Mouse (Mus musculus): ENCODE data around the gene Cacng7.
"Not testable (repeated sequence)": the region's sequence is repeated elsewhere in the genome, so short reads cannot be mapped to it uniquely, and the experiment has no call there.

Cacng7 gene

GRCm38 (mm10) chr7:3332619-3333521 lies at the start of gene Cacng7:
Gene Cacng7, plus strand, starts transcription at chr7:3332955.
- DNase-seq, result no peak

DNA sequence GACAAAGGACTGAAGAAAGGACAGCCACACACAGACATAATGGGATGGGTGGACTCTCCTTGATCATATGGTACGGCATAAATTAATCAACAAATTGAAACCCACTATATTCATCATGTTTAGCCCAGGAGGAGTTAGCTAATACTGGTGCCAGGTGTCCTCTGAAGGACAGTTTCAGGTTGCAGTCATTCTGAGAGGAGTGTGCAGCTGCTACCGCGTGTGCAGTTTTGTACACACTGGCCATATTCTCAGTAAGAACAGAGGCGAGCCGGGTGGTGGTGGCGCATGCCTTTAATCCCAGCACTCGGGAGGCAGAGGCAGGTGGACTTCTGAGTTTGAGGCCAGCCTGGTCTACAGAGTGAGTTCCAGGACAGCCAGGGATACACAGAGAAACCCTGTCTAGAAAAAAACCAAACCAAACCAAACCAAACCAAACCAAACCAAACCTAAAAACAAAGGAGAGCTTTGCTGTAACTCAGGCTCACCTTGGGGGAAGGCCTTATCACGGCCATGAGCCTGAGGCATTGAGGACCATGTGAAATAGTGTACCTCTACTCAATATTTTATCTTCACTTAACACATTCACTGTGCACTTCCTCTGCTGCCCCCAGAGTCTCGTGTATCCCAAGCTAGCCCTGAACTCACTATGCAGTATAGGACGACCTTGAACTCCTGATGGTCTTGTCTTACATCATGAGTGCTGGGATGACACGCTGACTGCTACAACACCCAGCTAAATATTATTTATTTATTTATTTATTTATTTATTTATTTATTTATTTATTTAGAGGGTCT lies 49.5 kb upstream of the Cacng7 start:
- DNase-seq, result no peak

- DNase-seq, result no peak
Observed at GRCm38 (mm10) chr7:3284604-3285003, 48.2 kb upstream of the Cacng7 start.

DNA sequence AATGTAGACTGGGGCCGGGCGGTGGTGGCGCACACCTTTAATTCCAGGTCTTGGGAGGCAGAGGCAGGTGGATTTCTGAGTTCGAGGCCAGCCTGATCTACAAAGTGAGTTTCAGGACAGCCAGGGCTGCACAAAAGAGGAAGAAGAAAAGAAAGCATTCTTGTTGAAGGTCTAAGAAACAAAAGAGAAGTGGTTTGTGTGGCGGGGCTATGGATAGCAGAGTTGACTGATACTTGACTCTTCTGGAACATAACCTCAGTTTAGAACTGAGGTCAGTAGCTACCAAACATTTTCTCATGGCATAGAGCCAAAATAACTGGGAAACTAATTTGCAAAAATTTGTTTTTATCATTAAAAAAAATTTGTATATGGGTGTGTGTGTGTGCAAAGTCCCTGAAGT lies 46.7 kb upstream of the Cacng7 start:
- DNase-seq, result no peak

DNA sequence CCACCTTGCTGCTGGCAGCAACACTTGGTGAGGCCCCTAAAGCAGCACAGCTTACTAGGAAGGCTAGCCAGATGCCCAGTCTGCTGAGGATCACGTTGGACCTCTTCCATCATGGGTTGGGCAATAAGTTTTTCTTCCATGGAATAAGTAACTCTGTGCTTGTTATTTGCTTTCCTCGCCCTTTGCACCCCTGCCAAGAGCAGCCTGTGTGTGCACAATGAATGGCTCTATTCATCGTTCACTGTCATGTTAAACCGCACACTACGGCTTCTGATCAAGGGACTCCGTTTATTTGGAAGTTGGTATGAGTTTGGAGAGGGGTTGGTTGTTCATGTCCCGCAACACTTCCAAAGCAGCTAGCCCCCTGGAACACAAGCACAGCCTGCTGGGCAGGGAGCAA lies 45.6 kb upstream of the Cacng7 start:
- DNase-seq, result no peak

GRCm38 (mm10) chr7:3288976-3289970 lies 43.5 kb upstream of the Cacng7 start, which contains the start of the genes Myadm and Prkcg:
Gene Myadm, plus strand, starts transcription at chr7:3289080.
Gene Prkcg, plus strand, starts transcription at chr7:3289179.
- peak; percentile 60 for DNase-seq

- DNase-seq, result peak; percentile 94
Observed at GRCm38 (mm10) chr7:3290257-3291033, 42.3 kb upstream of the Cacng7 start.

GRCm38 (mm10) chr7:3291197-3291596 lies 41.6 kb upstream of the Cacng7 start:
- peak; percentile 14 for DNase-seq

DNA sequence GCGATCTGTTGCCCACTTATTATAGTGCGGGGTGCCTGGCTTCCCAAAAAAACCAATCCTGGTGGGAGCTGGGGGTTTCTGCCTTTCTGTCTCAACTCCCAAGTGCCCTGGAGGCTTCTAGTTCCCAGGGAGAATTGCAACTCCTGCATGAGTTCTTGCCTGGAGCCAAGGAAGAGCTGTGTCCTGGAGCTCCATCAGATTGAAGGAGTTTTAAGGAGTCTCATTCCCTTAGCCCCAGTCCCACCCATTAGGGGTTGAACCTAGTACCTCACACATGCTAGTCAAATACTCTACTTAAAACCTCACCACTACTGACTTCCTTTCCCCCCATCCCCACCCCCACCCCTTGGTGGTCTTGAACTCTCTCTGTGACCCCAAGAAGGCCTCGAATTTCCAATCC lies 41.0 kb upstream of the Cacng7 start:
- DNase-seq, result no peak

- not testable (repeated sequence) for DNase-seq
Observed at GRCm38 (mm10) chr7:3292271-3292670, 40.5 kb upstream of the Cacng7 start.

GRCm38 (mm10) chr7:3292791-3293190 lies 40.0 kb upstream of the Cacng7 start:
- peak; percentile 94 for DNase-seq

DNA sequence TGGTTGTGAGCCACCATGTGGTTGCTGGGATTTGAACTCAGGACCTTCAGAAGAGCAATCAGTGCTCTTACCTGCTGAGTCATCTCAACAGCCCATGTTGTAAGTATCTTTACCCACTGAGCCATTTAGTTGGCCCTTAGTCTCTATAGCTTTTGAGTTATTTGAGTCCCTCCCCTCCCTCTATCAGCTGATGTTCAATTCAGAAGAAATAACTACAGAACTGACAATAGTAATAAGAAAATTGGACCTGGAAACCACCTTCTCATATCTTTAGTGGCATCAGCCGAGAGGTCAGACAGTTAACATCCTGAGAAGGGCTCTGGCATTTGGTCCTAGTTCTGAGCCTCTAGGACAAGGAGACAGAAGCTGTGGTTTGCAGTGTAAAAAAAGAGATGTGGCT lies 38.0 kb upstream of the Cacng7 start:
- no peak for DNase-seq

- DNase-seq, result no peak
Observed at GRCm38 (mm10) chr7:3295321-3296110, 37.2 kb upstream of the Cacng7 start.

GRCm38 (mm10) chr7:3296711-3297110 lies 36.0 kb upstream of the Cacng7 start:
- no peak for DNase-seq

- DNase-seq, result no peak
Observed at GRCm38 (mm10) chr7:3299941-3300617, 32.7 kb upstream of the Cacng7 start.

DNA sequence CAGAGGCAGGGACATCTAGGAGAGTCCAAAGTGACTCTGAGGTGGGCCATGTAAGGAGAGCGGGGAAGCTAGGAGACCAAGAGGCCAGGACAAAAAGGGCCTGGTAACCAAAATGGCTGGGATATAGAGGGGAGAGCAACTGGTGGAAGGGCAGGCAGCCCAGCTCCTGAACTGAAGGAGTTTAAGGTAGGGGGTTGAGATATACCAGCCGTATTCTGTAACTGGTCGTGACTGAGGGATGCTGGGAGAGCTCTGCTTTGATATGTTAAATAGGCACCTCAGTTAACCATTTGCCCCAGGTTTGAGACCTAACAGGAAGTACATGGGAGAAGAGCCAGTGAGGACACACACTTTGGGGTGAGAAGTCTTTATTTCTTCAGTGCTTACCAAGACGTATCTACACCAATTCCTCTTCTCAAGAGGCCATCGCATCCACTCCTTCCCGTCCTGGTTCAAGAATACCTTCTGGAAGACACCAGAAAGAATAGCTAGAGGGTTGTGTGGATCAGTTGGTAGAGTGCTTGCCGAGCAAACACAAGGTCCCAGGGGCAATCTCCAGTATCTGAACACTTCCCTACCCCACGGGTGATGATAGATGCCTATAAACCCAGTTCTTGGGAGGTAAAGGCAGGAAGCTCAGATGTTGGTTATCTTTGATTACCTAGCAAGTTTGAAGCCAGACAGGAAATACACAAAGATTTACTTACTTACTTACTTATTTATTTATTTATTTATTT lies 31.7 kb upstream of the Cacng7 start:
- no peak for DNase-seq

- DNase-seq, result no peak
Observed at GRCm38 (mm10) chr7:3301628-3302555, 30.9 kb upstream of the Cacng7 start.

- DNase-seq, result no peak
Observed at GRCm38 (mm10) chr7:3302556-3303275, 30.0 kb upstream of the Cacng7 start.
